Mouse (Mus musculus) gastrocnemius, adult 2 months (tissue): ENCODE data around the gene Abca3. TPM values are rescaled to one million over a fixed set of nuclear protein-coding genes. Genes with fewer than 3 reads are reported as not detected.
"Not testable (repeated sequence)": the region's sequence is repeated elsewhere in the genome, so short reads cannot be mapped to it uniquely, and the experiment has no call there.

Experiments
- DNase-seq: peaks from one replicate; pipeline ENCODE4 v3.0.0; 2022
- H3K27ac ChIP-seq: fragments of 200-600 bp; 2 replicates; pipeline ENCODE4 v1.8.1; 2022; ENCODE audit warnings: mild to moderate bottlenecking
- H3K4me3 ChIP-seq: fragments of 200-600 bp; 2 replicates; pipeline ENCODE4 v1.8.1; 2022; ENCODE audit warnings: mild to moderate bottlenecking, moderate library complexity
- CTCF ChIP-seq: fragments of 200-600 bp; IDR thresholded peaks from 2 replicates; pipeline ENCODE4 v1.8.1; 2022; ENCODE audit warnings: antibody characterized with exemption, mild to moderate bottlenecking, moderate library complexity
- intact Hi-C: fragments of 180-260 bp; cut with DNase I; formaldehyde crosslinking; loops from one replicate; pipeline ENCODE4 v1.15.1; 2025
- total RNA-seq, 2 experiments: library from RNA; stranded (reverse); gene quantifications; 2 replicates each; pipeline ENCODE4 v1.2.3; 2021

The Abca3 gene
- total RNA-seq, 2 experiments from 2014 or later = 6.8 to 7.9 TPM

DNA sequence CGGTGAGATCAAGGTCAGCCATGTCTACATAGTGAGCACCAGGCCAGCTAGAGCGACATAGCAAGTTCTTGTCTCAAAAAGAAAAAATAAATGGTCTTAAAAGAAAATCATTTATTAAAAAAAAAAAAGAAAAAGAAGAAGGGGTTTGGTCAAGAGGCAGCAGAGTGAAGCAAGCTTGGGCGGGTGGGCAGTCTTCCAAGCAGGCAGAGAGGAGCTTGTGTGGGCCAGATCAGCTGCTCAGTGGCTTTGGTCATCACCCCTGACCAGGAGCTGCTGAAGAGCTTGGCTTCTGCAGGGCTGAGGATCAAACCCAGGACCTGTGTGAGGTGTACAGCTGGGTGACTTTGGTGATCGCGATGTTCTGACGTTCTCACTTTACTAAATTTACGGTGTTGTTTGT is 42.7 kb downstream of the Abca3 start:
- peak; percentile 51 for DNase-seq
- no peak for TF ChIP-seq CTCF
- intact Hi-C loops = loop anchor here (5.0 kb wide), 1 partner anchor 222 kb away; no protein-coding TSS in a partner anchor
- no peak overlapping the region for H3K27ac ChIP-seq
- H3K4me3 ChIP-seq = no peak overlapping the region

DNA sequence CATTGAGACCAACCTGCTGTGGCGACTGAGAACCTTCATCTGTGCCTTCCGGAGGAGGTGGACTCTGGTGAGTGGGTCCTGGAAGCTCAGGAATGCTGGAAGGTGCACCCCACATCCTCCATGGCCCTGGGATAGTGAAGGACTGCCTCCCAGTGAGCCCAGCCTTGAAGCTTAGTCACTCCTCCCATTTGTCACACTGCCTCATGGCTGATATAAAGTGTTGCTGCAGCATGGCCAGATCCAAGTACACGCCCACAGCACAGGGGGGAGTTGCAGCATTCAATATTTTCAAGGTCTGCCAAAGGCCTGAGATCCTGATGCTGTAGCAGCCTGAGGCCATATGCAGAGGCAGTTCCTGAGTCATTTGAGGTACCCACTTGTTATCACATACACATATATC is 50.6 kb downstream of the Abca3 start:
- no peak for TF ChIP-seq CTCF
- Histone ChIP-seq H3K27ac (no peak overlapping the region), H3K4me3 (no peak overlapping the region)
- intact Hi-C loops = no loop called here
- DNase-seq = no peak

GRCm38 (mm10) chr17:24407116-24407803 is 55.5 kb downstream of the Abca3 start:
- no peak overlapping the region for H3K4me3 ChIP-seq
- DNase-seq = no peak
- H3K27ac ChIP-seq = no peak overlapping the region
- TF ChIP-seq CTCF = no peak
- intact Hi-C loops = no loop called here

GRCm38 (mm10) chr17:24413557-24414211 is 61.9 kb downstream of the Abca3 start:
- intact Hi-C loops = no loop called here

DNA sequence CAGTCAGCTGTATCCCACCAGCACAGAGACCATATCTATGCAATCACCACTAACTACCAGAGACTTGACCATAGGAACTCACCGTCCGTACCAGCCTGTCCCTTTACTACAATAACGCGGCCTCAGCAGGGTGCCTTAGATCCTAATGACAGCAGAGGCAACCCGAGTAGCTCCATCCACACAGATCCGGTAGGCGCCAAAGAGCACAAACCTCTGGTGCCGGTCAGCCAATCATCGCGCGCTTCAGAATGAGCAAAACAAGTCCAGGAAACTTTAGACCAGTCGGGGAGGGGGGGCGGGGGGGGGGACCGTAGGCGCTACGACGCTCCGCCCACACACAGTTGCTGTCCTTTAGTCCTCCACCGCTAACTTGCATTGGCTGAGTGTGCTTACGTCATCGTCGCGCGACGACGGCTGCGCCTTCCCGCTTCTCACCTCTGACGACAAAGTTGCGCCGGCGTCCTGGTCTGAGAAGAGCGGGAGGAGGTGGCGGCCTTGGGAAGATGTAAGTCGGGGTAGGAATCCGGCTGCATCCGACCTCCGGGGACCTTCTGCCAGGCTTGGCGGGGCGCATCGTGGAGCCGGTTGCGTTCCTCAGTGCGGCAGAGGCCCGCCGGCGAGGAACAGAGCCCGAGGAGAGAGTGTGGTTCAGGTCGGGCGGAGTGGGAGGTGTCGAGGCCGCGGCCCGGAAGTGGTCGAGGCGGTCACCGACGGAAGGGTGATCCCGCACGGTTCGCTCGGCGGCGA is 62.7 kb downstream of the Abca3 start, which contains the start of gene Rnps1:
Gene Rnps1 (plus strand): TSS at position 336 of the 747 bp plus-strand sequence.
- Histone ChIP-seq H3K4me3 (peak within 1 kb of the TSS; percentile 96), H3K27ac (peak within 1 kb of the TSS; percentile 96)
- DNase-seq = peak; percentile 96
- no peak for TF ChIP-seq CTCF
- intact Hi-C loops = no loop called here

More at GRCm38 (mm10) chr17:24413557-24414211, 61.9 kb downstream of the Abca3 start:
- peak overlapping the region; percentile 96 for H3K27ac ChIP-seq
- peak; percentile 14; the same call in 1 of the 2 replicates for TF ChIP-seq CTCF
- DNase-seq = no peak
- peak overlapping the region; percentile 96 for H3K4me3 ChIP-seq

DNA sequence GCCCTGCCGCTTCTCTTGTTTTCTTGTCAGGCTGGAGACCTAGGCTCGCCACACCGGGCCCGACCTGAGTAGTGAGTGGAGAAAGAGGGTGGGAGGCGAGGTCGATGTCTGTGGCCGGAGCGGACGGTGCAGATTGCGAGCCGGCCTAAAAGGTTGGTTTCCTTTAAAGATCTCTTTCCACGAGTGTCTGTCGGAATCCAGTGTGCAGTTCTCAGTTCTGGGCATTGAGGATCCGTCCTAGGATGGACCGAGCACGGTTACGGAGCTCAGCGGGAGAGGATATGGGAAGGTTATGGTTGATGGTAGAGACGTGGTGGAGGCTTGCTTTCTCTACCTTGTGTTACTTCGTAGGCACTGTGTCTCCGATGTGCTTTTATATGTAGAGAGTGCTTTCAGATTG is 63.3 kb downstream of the Abca3 start:
- TF ChIP-seq CTCF = no peak
- intact Hi-C loops = loop anchor here (5.0 kb wide), 1 partner anchor 37 kb away; no protein-coding TSS in a partner anchor
- no peak for DNase-seq

GRCm38 (mm10) chr17:24416051-24416652 is 64.4 kb downstream of the Abca3 start:
- no peak for TF ChIP-seq CTCF
- intact Hi-C loops = loop anchor here (5.0 kb wide), 1 partner anchor 36 kb away; no protein-coding TSS in a partner anchor

More for the DNA sequence above, 63.3 kb downstream of the Abca3 start:
- peak overlapping the region; percentile 95 for H3K27ac ChIP-seq
- H3K4me3 ChIP-seq = peak overlapping the region; percentile 96

DNA sequence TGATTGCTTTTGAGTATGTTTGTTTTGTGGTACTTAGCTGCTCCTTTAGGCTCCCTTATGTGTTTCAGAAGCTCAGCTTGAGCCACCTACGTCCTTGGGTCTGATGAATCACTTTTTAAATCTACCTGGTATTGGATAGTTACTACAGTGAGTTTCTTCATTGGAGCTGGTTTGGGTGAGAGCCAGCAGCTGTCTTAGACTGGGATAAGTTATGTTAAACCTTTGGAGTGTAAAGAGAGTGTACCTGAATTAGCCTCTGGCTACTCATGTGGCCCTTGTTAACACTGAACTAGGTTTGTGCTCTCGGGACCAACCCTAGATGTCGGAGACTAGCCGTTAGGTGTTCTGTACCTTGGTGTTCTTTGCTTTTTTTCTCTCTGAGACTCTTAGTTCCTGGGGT is 71.4 kb downstream of the Abca3 start:
- no peak for DNase-seq
- no peak for TF ChIP-seq CTCF

More at GRCm38 (mm10) chr17:24416051-24416652, 64.4 kb downstream of the Abca3 start:
- DNase-seq = no peak
- peak overlapping the region; percentile 96 for H3K4me3 ChIP-seq
- no peak overlapping the region for H3K27ac ChIP-seq

GRCm38 (mm10) chr17:24424489-24424888 is 72.7 kb downstream of the Abca3 start:
- TF ChIP-seq CTCF = no peak
- DNase-seq = no peak
- intact Hi-C loops = no loop called here

More for the DNA sequence above, 71.4 kb downstream of the Abca3 start:
- H3K4me3 ChIP-seq = no peak overlapping the region
- H3K27ac ChIP-seq = no peak overlapping the region
- intact Hi-C loops = no loop called here

DNA sequence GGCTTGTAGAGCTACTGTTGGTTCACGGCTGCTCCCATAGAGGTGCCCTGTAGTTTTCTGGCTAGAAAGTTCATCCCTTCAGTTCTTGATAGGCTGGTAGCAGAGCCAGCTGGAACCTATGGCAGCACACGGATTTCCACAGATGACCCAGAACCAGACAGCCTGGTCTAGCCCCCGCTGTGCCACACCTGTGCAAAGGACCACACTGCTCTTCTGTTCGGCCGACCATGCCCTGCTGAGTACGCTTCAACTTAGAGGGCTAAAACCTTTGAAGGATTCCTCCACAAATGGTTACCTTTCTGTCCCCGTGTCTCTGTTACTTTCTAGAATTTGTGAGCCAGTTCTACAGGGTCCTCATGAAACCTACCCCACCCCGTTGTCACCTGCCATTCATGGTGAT is 73.6 kb downstream of the Abca3 start:
- H3K27ac ChIP-seq, DNase-seq, H3K4me3 ChIP-seq, intact Hi-C loops: not testable (repeated sequence)

More at GRCm38 (mm10) chr17:24424489-24424888, 72.7 kb downstream of the Abca3 start:
- no peak overlapping the region for H3K4me3 ChIP-seq
- no peak overlapping the region for H3K27ac ChIP-seq

- no peak for DNase-seq
- no peak for TF ChIP-seq CTCF
- Histone ChIP-seq H3K4me3 (peak overlapping the region; percentile 97), H3K27ac (peak overlapping the region; percentile 97)
- intact Hi-C loops = no loop called here
These were observed 74.2 kb downstream of the Abca3 start for GRCm38 (mm10) chr17:24425905-24426304.
